Mouse (Mus musculus) CH12.LX (cell line): Measurements from ENCODE around the gene Fam69b.

Source experiments
- BHLHE40 ChIP-seq: IDR thresholded peaks from 2 replicates; pipeline ENCODE4 v1.6.1; 2011; ENCODE audit warnings: mild to moderate bottlenecking, low read depth, low read length, improper control_type of control experiment
- CTCF ChIP-seq, 2 experiments: IDR thresholded peaks in 1 of 2; conservative IDR thresholded peaks in 1 of 2; 2 replicates each; pipeline ENCODE4 v1.5.1; 2011 to 2012; ENCODE audit warnings: low read depth in 2 of 2, low read length in 2 of 2, improper control_type of control experiment in 1 of 2, inconsistent platforms in 1 of 2, mild to moderate bottlenecking in 1 of 2, moderate library complexity in 1 of 2
- EP300 ChIP-seq: IDR thresholded peaks from 2 replicates; pipeline ENCODE4 v1.6.1; 2011; ENCODE audit warnings: low read length, improper control_type of control experiment
- JUND ChIP-seq: conservative IDR thresholded peaks from 2 replicates; pipeline ENCODE4 v1.6.1; 2011; ENCODE audit warnings: low read depth, low read length, improper control_type of control experiment
- MAFK ChIP-seq: IDR thresholded peaks from 2 replicates; pipeline ENCODE4 v1.6.1; 2011; ENCODE audit warnings: low read length, improper control_type of control experiment; ENCODE audit not compliant: insufficient replicate concordance
- MAX ChIP-seq: IDR thresholded peaks from 2 replicates; pipeline ENCODE4 v1.6.1; 2011; ENCODE audit warnings: low read length, improper control_type of control experiment
- MYC ChIP-seq: IDR thresholded peaks from 2 replicates; pipeline ENCODE4 v1.6.1; 2011; ENCODE audit warnings: low read depth, mild to moderate bottlenecking, improper control_type of control experiment, low read length
- POLR2A ChIP-seq: IDR thresholded peaks from 2 replicates; pipeline ENCODE4 v1.6.1; 2011; ENCODE audit warnings: low read depth, mild to moderate bottlenecking, improper control_type of control experiment, low read length
- POLR2AphosphoS2 ChIP-seq: IDR thresholded peaks from 2 replicates; pipeline ENCODE4 v1.6.1; 2011; ENCODE audit warnings: low read depth, low read length, improper control_type of control experiment
- RAD21 ChIP-seq: IDR thresholded peaks from 2 replicates; pipeline ENCODE4 v1.6.1; 2011; ENCODE audit warnings: low read depth, mild to moderate bottlenecking, low read length, improper control_type of control experiment, moderate library complexity
- ZC3H11A ChIP-seq: IDR thresholded peaks from 2 replicates; pipeline ENCODE4 v1.6.1; 2012; ENCODE audit warnings: low read depth, mild to moderate bottlenecking, inconsistent platforms, low read length, improper control_type of control experiment
- ZKSCAN1 ChIP-seq: IDR thresholded peaks from 2 replicates; pipeline ENCODE4 v1.6.1; 2012; ENCODE audit warnings: low read depth, inconsistent platforms, low read length, improper control_type of control experiment, borderline replicate concordance

- TF ChIP-seq BHLHE40 (no peak), JUND (no peak), POLR2AphosphoS2 (no peak), EP300 (no peak), ZC3H11A (no peak), MAX (no peak), CTCF (conservative IDR thresholded peaks at IDR 0.05 in 1 of 2, IDR thresholded peaks at IDR 0.05 in 1 of 2; ENCODE audit: low read depth in 2 of 2, low read length in 2 of 2) (no peak), MAFK (no peak), ZKSCAN1 (no peak), MYC (no peak), RAD21 (no peak), POLR2A (no peak)
Measured at GRCm38 (mm10) chr2:26582741-26583140, 45.5 kb upstream of the Fam69b start.
